Mouse (Mus musculus) CH12.LX (cell line): ENCODE measurements around the gene Tas2r143. TPM values are rescaled to one million over a fixed set of nuclear protein-coding genes. Genes with fewer than 3 reads are reported as not detected.

Experiments used
- DNase-seq: peaks from one replicate; pipeline ENCODE4 v3.0.0-alpha.2; 2013; ENCODE audit errors: extremely low read depth
- H3K27ac ChIP-seq: 2 replicates; pipeline ENCODE4 v1.5.1; 2012; ENCODE audit warnings: low read depth, mild to moderate bottlenecking, control low read depth, moderate library complexity; ENCODE audit not compliant: insufficient read depth
- H3K27me3 ChIP-seq: replicated peaks from 2 replicates; pipeline ENCODE3; 2012; ENCODE audit warnings: inconsistent platforms
- H3K36me3 ChIP-seq, 2 experiments: replicated peaks in 1 of 2; 2 replicates each; pipeline versions ENCODE3 to v1.6.1; 2012; ENCODE audit warnings: inconsistent platforms in 1 of 2, low read length in 1 of 2, mild to moderate bottlenecking in 1 of 2, mixed read lengths in 1 of 2, moderate library complexity in 1 of 2; ENCODE audit not compliant: control insufficient read depth in 1 of 2, insufficient read depth in 1 of 2
- H3K4me1 ChIP-seq, 2 experiments: 2 replicates each; pipeline ENCODE4 v1.6.1; 2012; ENCODE audit warnings: inconsistent platforms in 1 of 2, moderate library complexity in 1 of 2; ENCODE audit not compliant: insufficient read depth in 2 of 2, control insufficient read depth in 1 of 2
- H3K4me2 ChIP-seq: 2 replicates; pipeline ENCODE4 v1.6.1; 2012; ENCODE audit warnings: low read depth, mild to moderate bottlenecking, control low read depth; ENCODE audit not compliant: poor library complexity, insufficient read depth, severe bottlenecking
- H3K4me3 ChIP-seq, 3 experiments: fragments of 150-350 bp in 1 of 3; sonication (generic) in 1 of 3; replicated peaks in 1 of 3; 2 replicates each; pipeline versions ENCODE3 to v1.5.1; 2011 to 2012; ENCODE audit warnings: low read depth in 2 of 3, low read length in 2 of 3, mild to moderate bottlenecking in 2 of 3, moderate library complexity in 2 of 3, control low read depth in 1 of 3, improper control_type of control experiment in 1 of 3, inconsistent platforms in 1 of 3, mixed read lengths in 1 of 3; ENCODE audit not compliant: poor library complexity in 1 of 3
- H3K79me2 ChIP-seq: replicated peaks from 2 replicates; pipeline ENCODE4 v1.6.1; 2012; ENCODE audit warnings: mild to moderate bottlenecking, moderate library complexity; ENCODE audit not compliant: control insufficient read depth, poor library complexity, insufficient read depth, severe bottlenecking; ENCODE audit errors: extremely low read depth
- H3K9ac ChIP-seq: 2 replicates; pipeline ENCODE4 v1.6.1; 2012; ENCODE audit warnings: low read depth, mild to moderate bottlenecking, control low read depth, moderate library complexity; ENCODE audit not compliant: insufficient read depth
- H3K9me3 ChIP-seq: replicated peaks from 2 replicates; pipeline ENCODE3; 2012; ENCODE audit warnings: low read length, inconsistent platforms, mixed read lengths
- BHLHE40 ChIP-seq: IDR thresholded peaks from 2 replicates; pipeline ENCODE4 v1.6.1; 2011; ENCODE audit warnings: mild to moderate bottlenecking, low read depth, low read length, improper control_type of control experiment
- CHD2 ChIP-seq: IDR thresholded peaks from 2 replicates; pipeline ENCODE4 v1.6.1; 2011; ENCODE audit warnings: low read length, improper control_type of control experiment
- CTCF ChIP-seq, 2 experiments: IDR thresholded peaks in 1 of 2; conservative IDR thresholded peaks in 1 of 2; 2 replicates each; pipeline ENCODE4 v1.5.1; 2011 to 2012; ENCODE audit warnings: low read depth in 2 of 2, low read length in 2 of 2, improper control_type of control experiment in 1 of 2, inconsistent platforms in 1 of 2, mild to moderate bottlenecking in 1 of 2, moderate library complexity in 1 of 2
- ETS1 ChIP-seq: conservative IDR thresholded peaks from 2 replicates; pipeline ENCODE4 v1.6.1; 2012; ENCODE audit warnings: low read depth, mild to moderate bottlenecking, inconsistent platforms, low read length, improper control_type of control experiment, moderate library complexity
- JUND ChIP-seq: conservative IDR thresholded peaks from 2 replicates; pipeline ENCODE4 v1.6.1; 2011; ENCODE audit warnings: low read depth, low read length, improper control_type of control experiment
- KAT2A ChIP-seq: IDR thresholded peaks from 2 replicates; pipeline ENCODE4 v1.6.1; 2012; ENCODE audit warnings: low read length, improper control_type of control experiment, inconsistent platforms; ENCODE audit not compliant: insufficient replicate concordance
- MAX ChIP-seq: IDR thresholded peaks from 2 replicates; pipeline ENCODE4 v1.6.1; 2011; ENCODE audit warnings: low read length, improper control_type of control experiment
- MAZ ChIP-seq: IDR thresholded peaks from 2 replicates; pipeline ENCODE4 v1.6.1; 2012; ENCODE audit warnings: low read depth, mild to moderate bottlenecking, inconsistent platforms, low read length, improper control_type of control experiment, moderate library complexity
- MEF2A ChIP-seq: IDR thresholded peaks from 2 replicates; pipeline ENCODE4 v1.6.1; 2014; ENCODE audit warnings: low read depth, mild to moderate bottlenecking, inconsistent platforms, low read length, improper control_type of control experiment, borderline replicate concordance
- MYC ChIP-seq: IDR thresholded peaks from 2 replicates; pipeline ENCODE4 v1.6.1; 2011; ENCODE audit warnings: low read depth, mild to moderate bottlenecking, improper control_type of control experiment, low read length
- NELFE ChIP-seq: IDR thresholded peaks from 2 replicates; pipeline ENCODE4 v1.6.1; 2011; ENCODE audit warnings: low read depth, low read length, improper control_type of control experiment
- PAX5 ChIP-seq: IDR thresholded peaks from 2 replicates; pipeline ENCODE4 v1.6.1; 2012; ENCODE audit warnings: low read length, inconsistent platforms, mixed read lengths
- RAD21 ChIP-seq: IDR thresholded peaks from 2 replicates; pipeline ENCODE4 v1.6.1; 2011; ENCODE audit warnings: low read depth, mild to moderate bottlenecking, low read length, improper control_type of control experiment, moderate library complexity
- SIN3A ChIP-seq: IDR thresholded peaks from 2 replicates; pipeline ENCODE4 v1.6.1; 2012; ENCODE audit warnings: low read length, improper control_type of control experiment, inconsistent platforms
- SMC3 ChIP-seq: IDR thresholded peaks from 2 replicates; pipeline ENCODE4 v1.6.1; 2011; ENCODE audit warnings: low read depth, low read length, improper control_type of control experiment
- UBTF ChIP-seq: IDR thresholded peaks from 2 replicates; pipeline ENCODE4 v1.6.1; 2012; ENCODE audit warnings: low read depth, mild to moderate bottlenecking, inconsistent platforms, low read length, improper control_type of control experiment, moderate library complexity
- USF1 ChIP-seq: IDR thresholded peaks from 2 replicates; pipeline ENCODE4 v1.6.1; 2014; ENCODE audit warnings: low read depth, mild to moderate bottlenecking, inconsistent platforms, low read length, improper control_type of control experiment
- USF2 ChIP-seq: conservative IDR thresholded peaks from 2 replicates; pipeline ENCODE4 v1.6.1; 2011; ENCODE audit warnings: low read depth, low read length, improper control_type of control experiment
- ZKSCAN1 ChIP-seq: IDR thresholded peaks from 2 replicates; pipeline ENCODE4 v1.6.1; 2012; ENCODE audit warnings: low read depth, inconsistent platforms, low read length, improper control_type of control experiment, borderline replicate concordance
- ZNF384 ChIP-seq: IDR thresholded peaks from 2 replicates; pipeline ENCODE4 v1.6.1; 2012; ENCODE audit warnings: low read depth, low read length, improper control_type of control experiment, inconsistent platforms
- dilution Hi-C: fragments of 300-500 bp; cut with MboI; formaldehyde crosslinking; loops from 2 replicates; pipeline ENCODE4 v1.14.3; 2020; ENCODE audit warnings: low sequenced_read_pairs; ENCODE audit not compliant: extremely low pct_unique_long_range_greater_than_20kb, extremely low pct_ligation_motif_present
- in situ Hi-C: fragments of 300-500 bp; cut with MboI; formaldehyde crosslinking; loops from 3 replicates; pipeline ENCODE4 v1.14.3; 2019; ENCODE audit warnings: low sequenced_read_pairs, low pct_ligation_motif_present, low pct_unique_long_range_greater_than_20kb, mixed read lengths
- polyA plus RNA-seq: library from polyadenylated mRNA; unstranded; fragments of >175 nt; gene quantifications from 2 replicates; pipeline ENCODE4 v1.2.1, GENCODE M21; 2012; ENCODE audit warnings: low read depth; ENCODE audit not compliant: insufficient read length
- total RNA-seq, 2 experiments: library from RNA; depleted of rRNA; stranded (reverse); fragments of 300-350 nt in 1 of 2; fragments of >200 nt in 1 of 2; gene quantifications; 2 replicates each; pipeline ENCODE4 v1.2.3; 2012 to 2014

Gene Tas2r143
- total and polyA plus RNA-seq, 3 experiments: not detected

GRCm38 (mm10) chr6:42426337-42426736, 26.3 kb downstream of the Tas2r143 start:
- H3K9ac ChIP-seq: no peak overlapping the region
- in situ Hi-C loops: no loop called here
- dilution Hi-C loops: no loop called here
- no peak overlapping the region for H3K4me2 ChIP-seq
- H3K4me3 ChIP-seq: no peak overlapping the region
- no peaks in the 10 kb centered on the region for H3K79me2 ChIP-seq
- no peaks in the 10 kb centered on the region for H3K9me3 ChIP-seq
- H3K27me3 ChIP-seq: no peaks in the 10 kb centered on the region
- H3K36me3 ChIP-seq: no peaks in the 10 kb centered on the region
- DNase-seq: no peak
- TF ChIP-seq UBTF: no peak
- TF ChIP-seq JUND: no peak
- TF ChIP-seq MYC: no peak
- no peak for TF ChIP-seq BHLHE40
- TF ChIP-seq USF2: no peak
- TF ChIP-seq USF1: no peak
- TF ChIP-seq ZKSCAN1: no peak
- TF ChIP-seq KAT2A: no peak
- H3K4me1 ChIP-seq: peaks cover 4 to 12% of the 10 kb centered on the region in 2 experiments; a peak in 2 of 4 replicates
- no peak overlapping the region for H3K27ac ChIP-seq

- no peaks in the 10 kb centered on the region for H3K79me2 ChIP-seq
- no peak for TF ChIP-seq SIN3A
- TF ChIP-seq MEF2A: no peak
- TF ChIP-seq CHD2: no peak
- no peak for TF ChIP-seq USF1
- peak; percentile 34; the same call in 1 of the 2 replicates for TF ChIP-seq SMC3
- TF ChIP-seq RAD21: peak; percentile 30
- peak in 1 of 2 experiments; percentile 51; a peak in 2 of 4 replicates for TF ChIP-seq CTCF (conservative IDR thresholded peaks at IDR 0.05 in 1 of 2, IDR thresholded peaks at IDR 0.05 in 1 of 2; ENCODE audit: low read depth in 2 of 2, low read length in 2 of 2)
- TF ChIP-seq, all 38 proteins: peak for 3
- peaks cover 2 to 13% of the 10 kb centered on the region in 2 experiments; a peak in 2 of 4 replicates for H3K4me1 ChIP-seq
- H3K4me2 ChIP-seq: no peak overlapping the region
- H3K4me3 ChIP-seq: no peak overlapping the region
- H3K36me3 ChIP-seq: no peaks in the 10 kb centered on the region
- in situ Hi-C loops: no loop called here
- H3K9me3 ChIP-seq: no peaks in the 10 kb centered on the region
- H3K9ac ChIP-seq: no peak overlapping the region
- dilution Hi-C loops: no loop called here
- H3K27ac ChIP-seq: no peak overlapping the region
- DNase-seq: no peak
- no peaks in the 10 kb centered on the region for H3K27me3 ChIP-seq
These were observed 33.5 kb downstream of the Tas2r143 start for GRCm38 (mm10) chr6:42433554-42433953.

- dilution Hi-C loops: no loop called here
- H3K9me3 ChIP-seq: no peaks in the 10 kb centered on the region
- in situ Hi-C loops: no loop called here
- H3K4me2 ChIP-seq: no peak within 1 kb of the TSS
- no peaks in the 10 kb centered on the region for H3K36me3 ChIP-seq
- H3K4me3 ChIP-seq: no peak within 1 kb of the TSS
- no peaks in the 10 kb centered on the region for H3K79me2 ChIP-seq
- TF ChIP-seq MAZ: no peak
- TF ChIP-seq ETS1: no peak
- no peak for TF ChIP-seq ZNF384
- TF ChIP-seq PAX5: no peak
- TF ChIP-seq NELFE: no peak
- no peak for TF ChIP-seq MAX
- TF ChIP-seq USF2: no peak
- DNase-seq: no peak
- no peaks in the 10 kb centered on the region for H3K27me3 ChIP-seq
- H3K27ac ChIP-seq: no peak within 1 kb of the TSS
- peaks cover 2 to 13% of the 10 kb centered on the region in 2 experiments; a peak in 2 of 4 replicates for H3K4me1 ChIP-seq
- no peak within 1 kb of the TSS for H3K9ac ChIP-seq
These were observed 34.4 kb downstream of the Tas2r143 start, which contains the start of gene Tas2r126 for GRCm38 (mm10) chr6:42434446-42434845. Tas2r126 (plus strand) TSS chr6:42434535.
